Mouse (Mus musculus) G1E (cell line): ENCODE results near the gene Zfp423.

Experiments used
- CTCF ChIP-seq: IDR thresholded peaks from 2 replicates; pipeline ENCODE4 v1.5.1; 2012; ENCODE audit warnings: low read depth, low read length, inconsistent platforms, mixed read lengths
- GATA1 ChIP-seq: IDR thresholded peaks from 2 replicates; pipeline ENCODE4 v1.6.1; 2012; ENCODE audit warnings: borderline replicate concordance, low read length, inconsistent platforms, mixed read lengths
- GATA2 ChIP-seq: IDR thresholded peaks from 2 replicates; pipeline ENCODE4 v1.6.1; 2012; ENCODE audit warnings: low read depth, low read length, inconsistent platforms, borderline replicate concordance
- POLR2AphosphoS5 ChIP-seq: IDR thresholded peaks from 2 replicates; pipeline ENCODE4 v1.6.1; 2012; ENCODE audit warnings: low read depth, low read length, inconsistent platforms; ENCODE audit not compliant: insufficient replicate concordance
- TAL1 ChIP-seq: conservative IDR thresholded peaks from 2 replicates; pipeline ENCODE4 v1.6.1; 2012; ENCODE audit warnings: low read depth, low read length, inconsistent platforms, mixed read lengths

DNA sequence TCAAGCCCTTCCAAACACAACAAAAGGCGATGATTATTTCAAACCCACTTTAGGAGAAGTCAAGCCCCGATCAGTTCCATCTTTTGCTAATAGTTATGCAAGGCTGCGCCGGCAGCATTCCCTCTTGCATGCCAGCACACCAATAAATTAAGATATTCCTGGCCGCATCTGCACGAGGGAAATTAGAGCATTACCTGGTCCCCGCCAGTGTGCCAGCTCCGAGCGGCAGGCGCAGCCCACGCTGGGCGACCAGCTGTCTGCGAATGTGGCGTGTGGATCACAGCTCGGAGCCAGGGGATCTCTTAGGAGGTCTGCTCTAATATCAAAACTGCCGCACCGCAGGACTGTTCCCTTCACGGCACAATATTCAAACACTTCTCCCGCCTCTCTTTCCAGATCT, 217.4 kb downstream of the Zfp423 start:
- TF ChIP-seq GATA2 (no peak), CTCF (no peak), GATA1 (no peak), POLR2AphosphoS5 (no peak), TAL1 (no peak)
